Mouse (Mus musculus): ENCODE measurements at regions not wholly inside any gene's neighbourhood (a gene's known extent, or its start where the extent isn't known, plus 50 kb on each side); places are given as distances from the start of the nearest gene placed in this dataset.
"Not testable (repeated sequence)": the region's sequence is repeated elsewhere in the genome, so short reads cannot be mapped to it uniquely, and the experiment has no call there.

DNA sequence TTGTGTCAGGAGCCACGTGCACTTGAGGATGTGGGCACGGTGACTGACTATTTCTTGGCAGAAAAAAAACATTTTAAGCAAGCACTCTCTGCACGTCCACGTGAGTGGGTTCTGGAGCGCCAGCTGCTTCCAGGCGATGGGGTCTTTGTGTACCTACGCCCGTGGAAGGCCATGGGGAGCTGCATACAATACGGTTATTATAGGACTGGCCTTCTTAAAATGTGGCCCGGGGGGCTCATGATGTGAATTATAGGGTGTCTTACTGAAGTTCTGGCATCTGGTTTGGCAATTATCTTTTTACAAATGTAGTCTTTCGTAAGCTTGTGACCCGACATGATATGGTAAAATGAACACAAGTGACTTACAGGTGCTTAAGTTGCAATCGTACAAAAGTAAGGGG, 103.5 kb upstream of the Gmds start:
- 90% methylated on average over 13 of the region's 13 CpGs for WGBS
- H3K36me3 ChIP-seq (ENCODE audit: control insufficient read depth, insufficient read depth, low read length) = no peaks in the 10 kb centered on the region
- H3K4me2 ChIP-seq = no peak overlapping the region
- H3K27ac ChIP-seq (ENCODE audit: low read depth, low read length) = no peak overlapping the region
- no peaks in the 10 kb centered on the region for H3K4me1 ChIP-seq (ENCODE audit: control insufficient read depth, insufficient read depth, low read length)
- no peak for ATAC-seq (ENCODE audit: low FRiP score)
- no peak overlapping the region for H3K4me3 ChIP-seq (ENCODE audit: low read depth, low read length)
- H3K9ac ChIP-seq (ENCODE audit: low read length) = no peak overlapping the region
- no peaks in the 10 kb centered on the region for H3K9me3 ChIP-seq (ENCODE audit: control insufficient read depth, low read length)
- no peaks in the 10 kb centered on the region for H3K27me3 ChIP-seq (ENCODE audit: control insufficient read depth, insufficient read depth, low read length)
- DNase-seq (ENCODE audit: low spot score, missing footprints) = no peak

DNA sequence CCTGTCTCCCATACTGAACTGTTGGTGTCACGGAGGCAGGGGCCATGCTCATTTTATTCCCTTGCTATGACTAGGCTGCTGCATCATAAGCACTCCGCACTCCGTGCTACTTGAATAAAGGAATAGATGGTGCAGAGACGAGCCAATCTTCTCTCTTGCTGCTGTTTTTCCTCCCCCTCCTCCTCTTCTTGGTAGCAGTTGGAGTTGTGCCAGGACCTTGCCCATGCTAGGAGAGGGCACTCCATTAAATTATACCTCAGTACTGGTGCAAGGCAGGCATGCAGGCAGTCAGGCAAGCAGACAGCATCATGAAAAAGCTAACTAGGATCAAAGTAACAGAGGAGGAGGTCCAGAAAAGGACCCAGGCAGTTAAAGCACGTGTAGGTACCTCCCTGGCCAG, 96.6 kb upstream of the Gmds start:
- no peak for DNase-seq (ENCODE audit: low spot score, missing footprints)
- ATAC-seq (ENCODE audit: low FRiP score) = no peak
- Histone ChIP-seq H3K27ac (ENCODE audit: low read depth, low read length) (no peak overlapping the region), H3K4me2 (no peak overlapping the region), H3K9me3 (ENCODE audit: control insufficient read depth, low read length) (no peaks in the 10 kb centered on the region), H3K27me3 (ENCODE audit: control insufficient read depth, insufficient read depth, low read length) (no peaks in the 10 kb centered on the region), H3K9ac (ENCODE audit: low read length) (no peak overlapping the region), H3K4me1 (ENCODE audit: control insufficient read depth, insufficient read depth, low read length) (no peaks in the 10 kb centered on the region), H3K36me3 (ENCODE audit: control insufficient read depth, insufficient read depth, low read length) (no peaks in the 10 kb centered on the region), H3K4me3 (ENCODE audit: low read depth, low read length) (no peak overlapping the region)
- 85% methylated on average over 5 of the region's 5 CpGs for WGBS

- Histone ChIP-seq H3K9me3 (ENCODE audit: control insufficient read depth, low read length) (no peaks in the 10 kb centered on the region), H3K9ac (ENCODE audit: low read length) (no peak overlapping the region), H3K36me3 (ENCODE audit: control insufficient read depth, insufficient read depth, low read length) (no peaks in the 10 kb centered on the region), H3K27ac (ENCODE audit: low read depth, low read length) (no peak overlapping the region), H3K27me3 (ENCODE audit: control insufficient read depth, insufficient read depth, low read length) (no peaks in the 10 kb centered on the region), H3K4me2 (no peak overlapping the region), H3K4me1 (ENCODE audit: control insufficient read depth, insufficient read depth, low read length) (no peaks in the 10 kb centered on the region), H3K4me3 (ENCODE audit: low read depth, low read length) (no peak overlapping the region)
- WGBS = 74% methylated on average over 3 of the region's 3 CpGs
- ATAC-seq (ENCODE audit: low FRiP score) (no peak), DNase-seq (ENCODE audit: low spot score, missing footprints) (no peak)
Measured at GRCm38 (mm10) chr13:32428482-32428881, 89.9 kb upstream of the Gmds start.

DNA sequence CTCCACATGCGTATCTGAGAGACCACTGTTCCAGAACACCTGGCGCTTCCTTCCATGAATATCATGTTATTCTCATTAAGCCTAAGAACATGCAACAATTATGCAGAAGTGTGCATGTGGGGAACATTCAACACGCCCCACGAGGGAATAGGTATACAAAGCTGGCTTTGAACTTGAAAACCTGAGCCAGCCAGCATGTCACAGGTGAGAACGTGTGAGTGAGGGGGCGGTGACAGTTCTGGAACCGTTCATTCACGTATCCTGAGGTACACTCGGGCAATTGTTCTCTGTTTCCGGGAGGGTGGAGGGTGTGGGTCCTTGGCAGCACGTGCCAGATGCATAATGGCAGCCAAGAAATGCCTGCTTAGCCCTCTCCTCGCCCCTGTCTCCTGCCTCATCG, 88.4 kb upstream of the Gmds start:
- Histone ChIP-seq H3K9ac (ENCODE audit: low read length) (no peak overlapping the region), H3K4me2 (no peak overlapping the region), H3K27me3 (ENCODE audit: control insufficient read depth, insufficient read depth, low read length) (no peaks in the 10 kb centered on the region), H3K9me3 (ENCODE audit: control insufficient read depth, low read length) (no peaks in the 10 kb centered on the region), H3K4me3 (ENCODE audit: low read depth, low read length) (no peak overlapping the region), H3K4me1 (ENCODE audit: control insufficient read depth, insufficient read depth, low read length) (no peaks in the 10 kb centered on the region), H3K27ac (ENCODE audit: low read depth, low read length) (no peak overlapping the region), H3K36me3 (ENCODE audit: control insufficient read depth, insufficient read depth, low read length) (no peaks in the 10 kb centered on the region)
- no peak for DNase-seq (ENCODE audit: low spot score, missing footprints)
- no peak for ATAC-seq (ENCODE audit: low FRiP score)
- WGBS = 88% methylated on average over 13 of the region's 13 CpGs

DNA sequence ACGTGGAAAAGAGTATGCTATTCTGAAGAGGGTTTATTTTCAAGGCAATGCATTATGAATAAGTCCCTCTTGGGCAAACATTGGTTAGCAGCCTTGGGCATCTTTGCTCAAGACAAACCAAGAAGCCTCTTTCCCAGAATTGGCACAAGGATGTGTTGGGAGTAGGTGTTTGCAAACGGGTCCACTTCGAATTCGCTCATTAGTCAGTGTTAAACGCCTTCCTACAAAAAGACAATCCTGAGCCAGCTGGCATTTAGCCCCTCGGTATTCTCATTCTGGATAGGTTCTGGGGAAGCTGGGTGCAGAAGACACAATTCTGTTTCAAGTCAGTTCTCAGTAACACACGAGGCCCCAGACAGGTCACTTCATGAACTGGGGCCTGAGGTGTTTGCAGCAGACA, 87.7 kb upstream of the Gmds start:
- WGBS = 86% methylated on average over 7 of the region's 7 CpGs
- DNase-seq (ENCODE audit: low spot score, missing footprints) (no peak), ATAC-seq (ENCODE audit: low FRiP score) (no peak)
- Histone ChIP-seq H3K4me1 (ENCODE audit: control insufficient read depth, insufficient read depth, low read length) (no peaks in the 10 kb centered on the region), H3K4me3 (ENCODE audit: low read depth, low read length) (no peak overlapping the region), H3K9me3 (ENCODE audit: control insufficient read depth, low read length) (no peaks in the 10 kb centered on the region), H3K9ac (ENCODE audit: low read length) (no peak overlapping the region), H3K27ac (ENCODE audit: low read depth, low read length) (no peak overlapping the region), H3K36me3 (ENCODE audit: control insufficient read depth, insufficient read depth, low read length) (no peaks in the 10 kb centered on the region), H3K27me3 (ENCODE audit: control insufficient read depth, insufficient read depth, low read length) (no peaks in the 10 kb centered on the region), H3K4me2 (no peak overlapping the region)

DNA sequence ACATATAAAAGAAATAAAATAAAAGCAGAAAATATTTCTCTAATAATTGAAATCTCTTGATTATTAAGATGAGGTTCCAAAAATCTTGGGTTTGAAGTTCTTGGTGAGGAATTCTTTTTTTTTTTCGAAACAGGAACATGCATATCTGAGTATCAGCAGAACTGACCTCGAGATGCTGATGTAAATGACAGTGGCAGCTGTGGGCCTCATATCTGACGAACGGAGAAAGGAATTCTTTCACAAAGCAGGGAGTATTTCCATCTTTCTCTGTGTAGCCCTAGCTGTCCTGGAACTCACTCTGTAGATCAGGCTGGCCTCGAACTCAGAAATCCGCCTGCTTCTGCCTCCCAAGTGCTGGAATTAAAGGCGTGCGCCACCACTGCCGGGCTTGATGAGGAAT, 86.0 kb upstream of the Gmds start:
- not testable (repeated sequence) for H3K4me3 ChIP-seq (ENCODE audit: low read depth, low read length); ATAC-seq (ENCODE audit: low FRiP score); H3K36me3 ChIP-seq (ENCODE audit: control insufficient read depth, insufficient read depth, low read length); H3K4me2 ChIP-seq; DNase-seq (ENCODE audit: low spot score, missing footprints); H3K27me3 ChIP-seq (ENCODE audit: control insufficient read depth, insufficient read depth, low read length); H3K9ac ChIP-seq (ENCODE audit: low read length); H3K9me3 ChIP-seq (ENCODE audit: control insufficient read depth, low read length); H3K27ac ChIP-seq (ENCODE audit: low read depth, low read length); H3K4me1 ChIP-seq (ENCODE audit: control insufficient read depth, insufficient read depth, low read length)
- WGBS = 89% methylated on average over 9 of the region's 9 CpGs

DNA sequence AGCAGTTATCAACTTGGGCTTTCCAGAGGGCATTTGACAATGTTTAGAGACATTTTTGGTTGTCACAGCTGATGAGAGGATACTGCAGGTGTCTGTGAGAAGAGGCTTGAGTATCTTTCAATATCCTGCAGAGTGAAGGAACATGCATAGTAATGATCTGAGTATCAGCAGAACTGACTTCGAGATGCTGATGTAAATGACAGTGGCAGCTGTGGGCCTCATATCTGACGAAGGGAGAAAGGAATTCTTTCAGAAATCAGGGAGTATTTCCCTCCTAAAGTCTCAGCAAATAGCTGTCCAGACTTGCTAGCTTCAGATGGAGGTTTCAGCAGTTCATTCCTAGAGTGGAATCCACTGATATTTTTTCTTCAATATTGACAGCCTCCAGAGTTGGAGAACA, 83.9 kb upstream of the Gmds start:
- DNase-seq (ENCODE audit: low spot score, missing footprints) (no peak), ATAC-seq (ENCODE audit: low FRiP score) (no peak)
- no peaks in the 10 kb centered on the region for H3K9me3 ChIP-seq (ENCODE audit: control insufficient read depth, low read length)
- no peaks in the 10 kb centered on the region for H3K27me3 ChIP-seq (ENCODE audit: control insufficient read depth, insufficient read depth, low read length)
- 59% methylated on average over 2 of the region's 2 CpGs for WGBS
- no peak overlapping the region for H3K4me3 ChIP-seq (ENCODE audit: low read depth, low read length)
- no peaks in the 10 kb centered on the region for H3K4me1 ChIP-seq (ENCODE audit: control insufficient read depth, insufficient read depth, low read length)
- no peak overlapping the region for H3K4me2 ChIP-seq
- H3K9ac ChIP-seq (ENCODE audit: low read length) = no peak overlapping the region
- H3K36me3 ChIP-seq (ENCODE audit: control insufficient read depth, insufficient read depth, low read length) = no peaks in the 10 kb centered on the region
- H3K27ac ChIP-seq (ENCODE audit: low read depth, low read length) = no peak overlapping the region

GRCm38 (mm10) chr13:32419326-32419725, 80.8 kb upstream of the Gmds start:
- H3K36me3 ChIP-seq (ENCODE audit: control insufficient read depth, insufficient read depth, low read length) = no peaks in the 10 kb centered on the region
- DNase-seq (ENCODE audit: low spot score, missing footprints) (no peak), ATAC-seq (ENCODE audit: low FRiP score) (no peak)
- no peaks in the 10 kb centered on the region for H3K4me1 ChIP-seq (ENCODE audit: control insufficient read depth, insufficient read depth, low read length)
- no peak overlapping the region for H3K9ac ChIP-seq (ENCODE audit: low read length)
- H3K4me3 ChIP-seq (ENCODE audit: low read depth, low read length) = no peak overlapping the region
- no peaks in the 10 kb centered on the region for H3K27me3 ChIP-seq (ENCODE audit: control insufficient read depth, insufficient read depth, low read length)
- no peaks in the 10 kb centered on the region for H3K9me3 ChIP-seq (ENCODE audit: control insufficient read depth, low read length)
- H3K4me2 ChIP-seq = no peak overlapping the region
- no peak overlapping the region for H3K27ac ChIP-seq (ENCODE audit: low read depth, low read length)
- WGBS = 87% methylated on average over 6 of the region's 6 CpGs

GRCm38 (mm10) chr13:32418655-32419054, 80.1 kb upstream of the Gmds start:
- Histone ChIP-seq H3K4me1 (ENCODE audit: control insufficient read depth, insufficient read depth, low read length) (no peaks in the 10 kb centered on the region), H3K27me3 (ENCODE audit: control insufficient read depth, insufficient read depth, low read length) (no peaks in the 10 kb centered on the region), H3K9ac (ENCODE audit: low read length) (no peak overlapping the region), H3K27ac (ENCODE audit: low read depth, low read length) (no peak overlapping the region), H3K9me3 (ENCODE audit: control insufficient read depth, low read length) (no peaks in the 10 kb centered on the region), H3K4me2 (no peak overlapping the region), H3K4me3 (ENCODE audit: low read depth, low read length) (no peak overlapping the region), H3K36me3 (ENCODE audit: control insufficient read depth, insufficient read depth, low read length) (no peaks in the 10 kb centered on the region)
- no peak for DNase-seq (ENCODE audit: low spot score, missing footprints)
- 86% methylated on average over 2 of the region's 2 CpGs for WGBS
- no peak for ATAC-seq (ENCODE audit: low FRiP score)

- ATAC-seq (ENCODE audit: low FRiP score) = no peak
- H3K4me1 ChIP-seq (ENCODE audit: control insufficient read depth, insufficient read depth, low read length) = no peaks in the 10 kb centered on the region
- no peak overlapping the region for H3K4me3 ChIP-seq (ENCODE audit: low read depth, low read length)
- no peak for DNase-seq (ENCODE audit: low spot score, missing footprints)
- no peaks in the 10 kb centered on the region for H3K36me3 ChIP-seq (ENCODE audit: control insufficient read depth, insufficient read depth, low read length)
- no peak overlapping the region for H3K9ac ChIP-seq (ENCODE audit: low read length)
- no peak overlapping the region for H3K4me2 ChIP-seq
- H3K27me3 ChIP-seq (ENCODE audit: control insufficient read depth, insufficient read depth, low read length) = no peaks in the 10 kb centered on the region
- no peak overlapping the region for H3K27ac ChIP-seq (ENCODE audit: low read depth, low read length)
- H3K9me3 ChIP-seq (ENCODE audit: control insufficient read depth, low read length) = no peaks in the 10 kb centered on the region
Measured at GRCm38 (mm10) chr13:32417907-32418306, 79.4 kb upstream of the Gmds start.
